Mouse (Mus musculus): ENCODE data around the gene Slc16a13. TPM values are rescaled to one million over a fixed set of nuclear protein-coding genes. Genes with fewer than 3 reads are reported as not detected.
A peak's percentile ranks its signal among the peaks of the same experiment; 100 is the strongest.

Slc16a13 gene
- polyA plus RNA-seq, 1 experiment from 2014 or later, result 15.9 TPM

GRCm38 (mm10) chr11:70215301-70215700 lies 5.6 kb downstream of the Slc16a13 start:
- Histone ChIP-seq H3K36me3 (ENCODE audit: control insufficient read depth, insufficient read depth, low read length) (no peaks in the 10 kb centered on the region), H3K27ac (ENCODE audit: low read length) (no peak overlapping the region), H3K4me1 (ENCODE audit: control insufficient read depth, insufficient read depth, low read length) (peaks cover 25% of the 10 kb centered on the region), H3K27me3 (replicated peaks; ENCODE audit: control insufficient read depth, insufficient read depth, low read length) (peaks cover 26% of the 10 kb centered on the region), H3K9ac (ENCODE audit: low read depth, low read length) (no peak overlapping the region), H3K4me2 (ENCODE audit: low read depth, low read length) (no peak overlapping the region), H3K4me3 (ENCODE audit: low read length) (no peak overlapping the region), H3K9me3 (ENCODE audit: control insufficient read depth, low read length) (no peaks in the 10 kb centered on the region)
- 29% methylated on average over 22 of the region's 22 CpGs for WGBS
- no peak for ATAC-seq

DNA sequence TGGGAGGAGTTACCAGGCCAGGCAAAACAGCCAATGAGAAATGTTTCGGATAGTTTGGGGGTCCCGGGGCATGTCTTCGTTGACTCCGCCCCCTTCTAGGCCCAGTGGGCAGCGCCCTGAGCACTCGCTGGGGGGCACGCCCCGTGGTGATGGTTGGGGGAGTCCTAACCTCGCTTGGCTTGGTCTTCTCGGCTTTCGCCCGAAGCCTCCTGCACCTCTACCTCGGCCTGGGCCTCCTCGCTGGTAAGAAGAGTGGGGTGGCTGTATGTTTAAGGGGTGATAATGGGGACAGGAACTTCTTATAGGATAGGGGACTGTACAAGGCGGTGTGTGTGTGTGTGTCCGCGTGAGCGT lies 6.0 kb downstream of the Slc16a13 start:
- H3K27ac ChIP-seq (ENCODE audit: low read length), result no peak overlapping the region
- peak overlapping the region; percentile 65 for H3K4me2 ChIP-seq (ENCODE audit: low read depth, low read length)
- no peak for ATAC-seq
- no peak overlapping the region for H3K9ac ChIP-seq (ENCODE audit: low read depth, low read length)
- H3K9me3 ChIP-seq (ENCODE audit: control insufficient read depth, low read length), result no peaks in the 10 kb centered on the region
- peaks cover 26% of the 10 kb centered on the region for H3K27me3 ChIP-seq (replicated peaks; ENCODE audit: control insufficient read depth, insufficient read depth, low read length)
- H3K36me3 ChIP-seq (ENCODE audit: control insufficient read depth, insufficient read depth, low read length), result no peaks in the 10 kb centered on the region
- no peak overlapping the region for H3K4me3 ChIP-seq (ENCODE audit: low read length)
- WGBS, result 13% methylated on average over 18 of the region's 18 CpGs
- H3K4me1 ChIP-seq (ENCODE audit: control insufficient read depth, insufficient read depth, low read length), result peaks cover 21% of the 10 kb centered on the region

- 1% methylated on average over 46 of the region's 46 CpGs for WGBS
Measured at GRCm38 (mm10) chr11:70214191-70214855, 6.5 kb downstream of the Slc16a13 start.

DNA sequence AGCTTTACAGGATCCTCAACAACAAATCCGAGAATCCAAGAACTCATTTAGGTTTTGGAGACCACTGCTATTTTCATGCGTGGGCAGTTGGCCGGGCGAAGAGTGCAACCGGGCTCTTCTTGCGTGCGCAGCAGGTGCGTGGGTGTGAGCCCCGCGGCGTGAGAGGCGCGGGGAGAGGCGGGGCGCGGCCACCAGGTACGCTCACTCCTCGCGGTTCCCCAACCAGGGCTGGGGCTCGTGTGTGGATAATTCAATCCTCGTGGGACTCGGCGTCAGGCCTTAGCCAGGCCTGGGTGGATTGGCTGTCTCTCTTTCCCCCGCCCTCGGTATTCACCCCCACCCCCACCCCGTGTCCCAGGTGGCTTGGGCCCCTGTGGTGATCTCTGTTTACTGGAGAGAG lies 7.1 kb downstream of the Slc16a13 start:
- Histone ChIP-seq H3K4me1 (ENCODE audit: control insufficient read depth, insufficient read depth, low read length) (peaks cover 16% of the 10 kb centered on the region), H3K27me3 (replicated peaks; ENCODE audit: control insufficient read depth, insufficient read depth, low read length) (peaks cover 26% of the 10 kb centered on the region), H3K27ac (ENCODE audit: low read length) (no peak overlapping the region), H3K4me2 (ENCODE audit: low read depth, low read length) (peak overlapping the region; percentile 65), H3K9ac (ENCODE audit: low read depth, low read length) (peak overlapping the region; percentile 68), H3K9me3 (ENCODE audit: control insufficient read depth, low read length) (no peaks in the 10 kb centered on the region), H3K36me3 (ENCODE audit: control insufficient read depth, insufficient read depth, low read length) (no peaks in the 10 kb centered on the region), H3K4me3 (ENCODE audit: low read length) (peak overlapping the region; percentile 43)
- peak; percentile 37; the same call in 1 of the 2 replicates for ATAC-seq
- whole genome bisulfite sequencing, result 10% methylated on average over 25 of the region's 26 CpGs

More at GRCm38 (mm10) chr11:70214191-70214855, 6.5 kb downstream of the Slc16a13 start:
- Histone ChIP-seq H3K36me3 (ENCODE audit: control insufficient read depth, insufficient read depth, low read length) (no peaks in the 10 kb centered on the region), H3K27ac (ENCODE audit: low read length) (no peak overlapping the region), H3K4me2 (ENCODE audit: low read depth, low read length) (peak overlapping the region; percentile 65), H3K4me1 (ENCODE audit: control insufficient read depth, insufficient read depth, low read length) (peaks cover 20% of the 10 kb centered on the region), H3K9ac (ENCODE audit: low read depth, low read length) (peak overlapping the region; percentile 68), H3K4me3 (ENCODE audit: low read length) (peak overlapping the region; percentile 43), H3K27me3 (replicated peaks; ENCODE audit: control insufficient read depth, insufficient read depth, low read length) (peaks cover 26% of the 10 kb centered on the region), H3K9me3 (ENCODE audit: control insufficient read depth, low read length) (no peaks in the 10 kb centered on the region)
- ATAC-seq, result peak; percentile 43

DNA sequence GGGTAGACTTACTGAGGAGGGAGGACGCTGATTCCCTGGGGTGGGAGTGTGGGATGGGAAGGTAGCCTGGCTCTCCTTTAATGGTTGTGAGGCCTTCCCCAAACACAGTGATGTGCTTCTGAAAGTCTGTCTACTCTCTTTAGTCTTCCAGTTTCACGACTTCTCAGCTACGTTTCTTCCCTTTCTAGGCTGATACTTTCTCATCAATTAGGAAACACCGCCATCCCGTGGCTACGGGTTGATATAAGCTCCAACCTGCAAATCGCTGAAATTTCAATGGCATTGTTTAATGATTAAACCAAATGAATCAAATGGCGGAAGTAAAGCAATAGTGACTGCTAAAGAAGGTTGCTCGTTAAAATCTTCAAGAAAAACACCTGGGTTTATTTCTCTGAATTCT lies 8.0 kb downstream of the Slc16a13 start:
- H3K4me2 ChIP-seq (ENCODE audit: low read depth, low read length), result peak overlapping the region; percentile 65; the same call in 1 of the 2 replicates
- no peak overlapping the region for H3K4me3 ChIP-seq (ENCODE audit: low read length)
- WGBS, result 8% methylated on average over 9 of the region's 9 CpGs
- ATAC-seq, result peak; percentile 43
- no peak overlapping the region for H3K9ac ChIP-seq (ENCODE audit: low read depth, low read length)
- no peaks in the 10 kb centered on the region for H3K36me3 ChIP-seq (ENCODE audit: control insufficient read depth, insufficient read depth, low read length)
- H3K27me3 ChIP-seq (replicated peaks; ENCODE audit: control insufficient read depth, insufficient read depth, low read length), result peaks cover 26% of the 10 kb centered on the region
- no peaks in the 10 kb centered on the region for H3K9me3 ChIP-seq (ENCODE audit: control insufficient read depth, low read length)
- no peak overlapping the region for H3K27ac ChIP-seq (ENCODE audit: low read length)
- H3K4me1 ChIP-seq (ENCODE audit: control insufficient read depth, insufficient read depth, low read length), result peaks cover 11% of the 10 kb centered on the region

- ATAC-seq, result no peak
- H3K9ac ChIP-seq (ENCODE audit: low read depth, low read length), result peak within 1 kb of the TSS; percentile 68
- WGBS, result 60% methylated on average over 6 of the region's 6 CpGs
- no peaks in the 10 kb centered on the region for H3K9me3 ChIP-seq (ENCODE audit: control insufficient read depth, low read length)
- H3K4me1 ChIP-seq (ENCODE audit: control insufficient read depth, insufficient read depth, low read length), result peaks cover 9% of the 10 kb centered on the region
- H3K27ac ChIP-seq (ENCODE audit: low read length), result no peak within 1 kb of the TSS
- peak within 1 kb of the TSS; percentile 65 for H3K4me2 ChIP-seq (ENCODE audit: low read depth, low read length)
- H3K4me3 ChIP-seq (ENCODE audit: low read length), result peak within 1 kb of the TSS; percentile 43; the same call in 1 of the 2 replicates
- H3K27me3 ChIP-seq (replicated peaks; ENCODE audit: control insufficient read depth, insufficient read depth, low read length), result peaks cover 26% of the 10 kb centered on the region
- no peaks in the 10 kb centered on the region for H3K36me3 ChIP-seq (ENCODE audit: control insufficient read depth, insufficient read depth, low read length)
Measured at GRCm38 (mm10) chr11:70212423-70212822, 8.4 kb downstream of the Slc16a13 start, which contains the start of gene Slc16a11. Gene Slc16a11, plus strand, starts transcription at chr11:70212752.

DNA sequence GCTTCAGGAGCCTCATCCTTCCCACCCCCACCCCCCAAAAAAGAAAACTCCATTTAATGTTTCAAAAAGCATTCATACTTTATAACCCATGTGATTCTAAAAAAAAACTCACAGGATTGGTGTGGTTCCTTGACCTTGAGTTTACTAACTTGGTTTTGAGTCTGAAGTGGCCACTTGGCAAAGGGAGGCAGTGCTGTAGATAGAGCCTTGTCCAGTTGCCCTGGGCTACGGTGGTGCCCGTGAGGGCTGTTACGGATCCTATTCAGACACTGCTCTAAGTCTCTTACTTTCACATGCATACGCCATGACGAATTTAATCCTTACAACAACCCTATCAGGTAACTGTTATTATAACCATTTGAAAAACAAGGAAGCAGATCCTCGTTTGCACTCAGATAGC lies 8.9 kb downstream of the Slc16a13 start:
- WGBS, result 84% methylated on average over 6 of the region's 6 CpGs
- peaks cover 26% of the 10 kb centered on the region for H3K27me3 ChIP-seq (replicated peaks; ENCODE audit: control insufficient read depth, insufficient read depth, low read length)
- no peak overlapping the region for H3K4me3 ChIP-seq (ENCODE audit: low read length)
- ATAC-seq, result no peak
- no peak overlapping the region for H3K4me2 ChIP-seq (ENCODE audit: low read depth, low read length)
- peaks cover 9% of the 10 kb centered on the region for H3K4me1 ChIP-seq (ENCODE audit: control insufficient read depth, insufficient read depth, low read length)
- no peak overlapping the region for H3K9ac ChIP-seq (ENCODE audit: low read depth, low read length)
- H3K36me3 ChIP-seq (ENCODE audit: control insufficient read depth, insufficient read depth, low read length), result no peaks in the 10 kb centered on the region
- H3K9me3 ChIP-seq (ENCODE audit: control insufficient read depth, low read length), result no peaks in the 10 kb centered on the region
- H3K27ac ChIP-seq (ENCODE audit: low read length), result no peak overlapping the region

DNA sequence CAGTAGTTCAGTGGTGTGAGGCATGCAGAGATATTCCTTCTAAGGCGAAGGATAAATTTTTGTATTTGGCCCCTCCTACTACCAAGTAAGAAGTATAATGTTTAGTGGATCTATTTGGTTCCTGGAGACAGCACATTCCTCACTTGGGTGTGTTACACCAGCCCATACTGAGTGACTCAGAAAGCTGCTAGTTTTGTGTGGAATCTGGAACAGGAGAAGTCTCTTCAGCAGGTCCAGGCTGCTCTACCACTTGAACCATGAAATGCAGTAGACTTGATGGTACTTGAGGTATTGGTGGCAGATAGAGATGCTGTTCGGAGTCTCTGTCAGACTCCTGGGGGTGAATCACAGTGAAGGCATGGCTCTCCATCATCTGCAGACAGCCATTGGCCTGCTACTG lies 10.2 kb downstream of the Slc16a13 start:
- H3K4me1 ChIP-seq (ENCODE audit: control insufficient read depth, insufficient read depth, low read length), result peaks cover 9% of the 10 kb centered on the region
- H3K36me3 ChIP-seq (ENCODE audit: control insufficient read depth, insufficient read depth, low read length), result no peaks in the 10 kb centered on the region
- H3K4me3 ChIP-seq (ENCODE audit: low read length), result no peak overlapping the region
- H3K9me3 ChIP-seq (ENCODE audit: control insufficient read depth, low read length), result no peaks in the 10 kb centered on the region
- no peak for ATAC-seq
- H3K27me3 ChIP-seq (replicated peaks; ENCODE audit: control insufficient read depth, insufficient read depth, low read length), result peaks cover 19% of the 10 kb centered on the region
- no peak overlapping the region for H3K4me2 ChIP-seq (ENCODE audit: low read depth, low read length)
- H3K9ac ChIP-seq (ENCODE audit: low read depth, low read length), result no peak overlapping the region
- H3K27ac ChIP-seq (ENCODE audit: low read length), result no peak overlapping the region
- WGBS, result 88% methylated on average over 2 of the region's 2 CpGs

DNA sequence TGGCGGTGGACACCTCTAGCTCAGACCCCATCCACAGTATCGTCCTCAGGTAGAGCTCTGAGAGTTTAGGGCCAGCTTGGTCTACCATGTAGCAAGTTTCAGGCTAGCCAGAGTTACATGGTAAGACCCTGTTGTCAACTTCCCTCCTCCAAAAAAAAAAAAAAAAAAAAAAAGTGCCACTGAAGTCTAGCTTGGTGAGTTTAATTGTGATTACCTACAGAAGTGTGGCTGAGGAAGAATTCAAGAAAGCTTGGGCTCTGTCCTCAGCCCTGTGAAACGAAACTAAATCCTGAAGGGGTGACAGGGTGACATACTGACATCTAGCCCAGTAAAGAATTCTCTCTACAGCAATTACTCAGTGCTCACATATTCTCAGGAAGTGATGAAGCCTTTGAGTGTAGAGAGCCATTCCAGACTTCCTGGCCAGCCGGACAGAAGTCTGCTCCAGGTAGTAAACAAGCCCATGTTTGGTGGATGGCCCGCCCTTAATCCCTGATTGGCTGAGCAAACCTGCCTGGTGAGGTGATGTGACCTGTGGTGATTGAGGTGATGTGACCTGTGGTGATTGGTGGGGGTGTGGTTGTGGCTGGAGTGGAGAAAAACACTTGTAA lies 12.0 kb downstream of the Slc16a13 start:
- no peak for ATAC-seq
- Histone ChIP-seq H3K4me3 (ENCODE audit: low read length) (no peak overlapping the region), H3K4me2 (ENCODE audit: low read depth, low read length) (no peak overlapping the region), H3K4me1 (ENCODE audit: control insufficient read depth, insufficient read depth, low read length) (no peaks in the 10 kb centered on the region; the same call in 1 of the 2 replicates), H3K36me3 (ENCODE audit: control insufficient read depth, insufficient read depth, low read length) (no peaks in the 10 kb centered on the region), H3K9me3 (ENCODE audit: control insufficient read depth, low read length) (no peaks in the 10 kb centered on the region), H3K9ac (ENCODE audit: low read depth, low read length) (no peak overlapping the region), H3K27ac (ENCODE audit: low read length) (no peak overlapping the region), H3K27me3 (replicated peaks; ENCODE audit: control insufficient read depth, insufficient read depth, low read length) (peaks cover 3% of the 10 kb centered on the region)
- WGBS, result 71% methylated on average over 5 of the region's 5 CpGs
